Mouse (Mus musculus): ENCODE results near the gene Atp6v1a. TPM values are rescaled to one million over a fixed set of nuclear protein-coding genes. Genes with fewer than 3 reads are reported as not detected.
A peak's percentile ranks its signal among the peaks of the same experiment; 100 is the strongest.

Atp6v1a gene
- polyA plus RNA-seq, 1 experiment: 271 TPM

DNA sequence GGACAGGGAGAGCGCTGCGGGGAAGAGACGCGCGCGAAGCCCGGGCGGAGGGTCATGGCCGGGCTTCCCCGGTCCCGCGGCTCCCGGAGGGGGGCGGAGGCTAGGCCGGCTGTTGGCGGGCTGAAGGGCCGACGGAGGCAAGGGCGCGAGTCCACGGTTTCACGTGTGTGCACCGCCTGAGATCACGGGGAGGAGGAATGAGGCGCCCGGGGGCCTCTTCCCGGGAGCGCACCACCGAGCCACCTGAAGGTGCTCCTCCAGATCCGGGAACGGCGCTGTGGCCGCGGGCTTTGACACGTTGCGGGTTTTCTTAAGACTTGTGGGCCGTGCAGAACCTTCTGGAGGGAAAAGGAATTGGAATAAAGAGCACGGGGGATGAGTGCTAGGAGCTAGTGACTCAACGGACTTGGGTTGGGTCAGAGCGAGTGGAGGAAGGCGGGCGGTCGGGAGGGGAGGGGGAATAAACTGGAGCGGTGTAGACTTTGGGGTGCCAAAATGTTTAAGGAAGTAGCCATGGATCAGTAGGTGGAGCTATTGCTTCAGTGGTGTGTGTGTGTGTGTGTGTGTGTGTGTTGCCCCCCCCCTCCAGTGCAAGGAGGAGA lies 782 bp upstream of the Atp6v1a start:
- Histone ChIP-seq H3K27ac (ENCODE audit: insufficient read depth, low read depth, low read length) (peak overlapping the region; percentile 95), H3K4me1 (ENCODE audit: control insufficient read depth, insufficient read depth, low read length) (peaks cover 2% of the 10 kb centered on the region; the same call in 1 of the 2 replicates), H3K4me3 (ENCODE audit: insufficient read depth, low read length) (peak overlapping the region; percentile 91)
- TF ChIP-seq POLR2A (IDR thresholded peaks at IDR 0.05; ENCODE audit: borderline replicate concordance, low read depth, low read length): no peak

DNA sequence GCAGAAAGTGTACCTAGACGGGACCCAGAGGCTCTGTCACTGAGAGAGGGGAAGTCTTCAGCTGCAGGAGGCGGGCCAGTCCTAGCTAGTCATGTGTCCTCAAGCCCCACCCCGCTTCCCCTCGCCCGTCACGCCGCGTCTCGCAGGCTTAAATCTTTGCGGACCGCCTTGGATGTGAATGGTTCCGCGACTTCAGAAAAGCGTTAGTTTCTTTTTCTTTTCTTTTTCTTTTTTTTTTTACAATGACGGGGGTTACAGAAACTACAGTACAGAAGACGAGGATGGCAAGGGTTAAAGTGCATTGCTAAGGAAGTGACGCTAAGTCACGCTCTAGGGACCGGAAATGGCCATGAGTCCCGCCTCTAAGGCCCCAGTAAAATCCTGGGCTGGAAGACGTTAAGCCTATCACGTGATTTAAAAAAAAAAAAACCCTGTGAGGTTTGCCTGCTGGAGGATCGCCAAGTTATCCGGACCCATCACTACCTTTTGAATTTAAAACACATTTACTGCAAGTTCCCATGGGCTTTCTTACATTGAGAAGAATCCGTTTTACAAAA lies 448 bp downstream of the Atp6v1a start:
- H3K4me3 ChIP-seq (ENCODE audit: insufficient read depth, low read length): peak overlapping the region; percentile 89
- H3K4me1 ChIP-seq (ENCODE audit: control insufficient read depth, insufficient read depth, low read length): peaks cover 7% of the 10 kb centered on the region; the same call in 1 of the 2 replicates

DNA sequence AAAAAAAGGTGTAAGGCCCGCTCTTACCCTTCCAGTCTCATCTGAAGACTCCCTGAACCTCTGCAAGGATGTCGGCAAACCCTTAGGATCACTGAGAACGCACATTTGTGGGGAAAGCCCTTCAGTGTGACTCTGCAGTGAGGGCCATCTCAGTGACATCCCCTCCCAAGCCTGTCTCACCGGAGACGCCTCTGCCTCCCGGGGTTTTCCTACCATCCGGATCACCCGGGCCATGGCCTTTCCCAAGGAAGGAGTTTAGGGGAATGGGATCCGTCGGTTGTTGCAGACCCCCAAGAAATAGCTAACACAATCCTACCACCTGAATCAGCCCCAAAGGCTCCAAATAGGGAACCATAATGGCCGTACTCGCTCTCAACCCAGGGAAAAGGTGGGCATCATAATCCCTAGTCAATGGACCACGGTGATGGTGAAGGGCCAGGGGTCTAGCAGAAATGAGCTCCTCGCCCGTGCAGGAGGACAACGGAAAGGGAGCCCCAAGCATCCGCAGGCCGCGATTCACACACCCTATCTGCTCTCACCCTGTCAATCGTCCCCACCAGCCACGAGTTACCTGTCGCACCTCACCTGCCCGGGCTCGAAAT lies 1.0 kb downstream of the Atp6v1a start:
- H3K4me1 ChIP-seq (ENCODE audit: control insufficient read depth, insufficient read depth, low read length): peaks cover 9% of the 10 kb centered on the region
- peak overlapping the region; percentile 100 for H3K27ac ChIP-seq (ENCODE audit: insufficient read depth, low read depth, low read length)
- TF ChIP-seq POLR2A (IDR thresholded peaks at IDR 0.05; ENCODE audit: borderline replicate concordance, low read depth, low read length): no peak
- TF ChIP-seq CTCF (IDR thresholded peaks at IDR 0.05; ENCODE audit: low read depth, low read length): peak; percentile 12; the same call in 1 of the 2 replicates
- H3K4me3 ChIP-seq (ENCODE audit: insufficient read depth, low read length): peak overlapping the region; percentile 89

More for the DNA sequence above, 448 bp downstream of the Atp6v1a start:
- H3K27ac ChIP-seq (ENCODE audit: insufficient read depth, low read depth, low read length): peak overlapping the region; percentile 100
- TF ChIP-seq CTCF (IDR thresholded peaks at IDR 0.05; ENCODE audit: low read depth, low read length) (no peak), POLR2A (IDR thresholded peaks at IDR 0.05; ENCODE audit: borderline replicate concordance, low read depth, low read length) (no peak)

DNA sequence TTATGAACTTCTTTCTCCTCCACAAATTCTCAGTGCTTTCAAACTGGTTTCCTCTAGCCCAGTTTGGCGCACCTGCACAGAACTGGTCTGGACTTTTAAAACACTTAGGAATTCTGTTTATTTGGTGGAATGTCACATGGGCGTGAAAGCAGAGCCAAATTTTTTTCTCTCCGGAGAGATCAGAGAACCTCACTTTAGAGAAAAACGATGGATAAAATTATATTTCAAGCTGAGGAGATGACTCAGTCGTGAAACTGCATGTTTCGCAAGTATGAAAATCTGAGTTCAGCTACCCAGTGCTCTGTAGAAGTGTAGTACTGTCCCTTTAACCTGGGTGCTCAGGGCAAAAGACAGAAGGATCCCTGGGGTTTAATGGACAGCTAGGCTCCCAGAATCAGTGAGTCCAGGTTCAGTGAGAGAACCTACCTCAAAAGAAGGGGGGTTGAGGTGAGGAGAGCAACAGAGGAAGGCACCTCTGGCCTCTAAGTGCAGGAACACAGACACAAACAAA lies 2.9 kb downstream of the Atp6v1a start:
- peak overlapping the region; percentile 100 for H3K27ac ChIP-seq (ENCODE audit: insufficient read depth, low read depth, low read length)
- H3K4me1 ChIP-seq (ENCODE audit: control insufficient read depth, insufficient read depth, low read length): peaks cover 15% of the 10 kb centered on the region
- TF ChIP-seq POLR2A (IDR thresholded peaks at IDR 0.05; ENCODE audit: borderline replicate concordance, low read depth, low read length) (no peak), CTCF (IDR thresholded peaks at IDR 0.05; ENCODE audit: low read depth, low read length) (no peak)
- H3K4me3 ChIP-seq (ENCODE audit: insufficient read depth, low read length): peak overlapping the region; percentile 89

DNA sequence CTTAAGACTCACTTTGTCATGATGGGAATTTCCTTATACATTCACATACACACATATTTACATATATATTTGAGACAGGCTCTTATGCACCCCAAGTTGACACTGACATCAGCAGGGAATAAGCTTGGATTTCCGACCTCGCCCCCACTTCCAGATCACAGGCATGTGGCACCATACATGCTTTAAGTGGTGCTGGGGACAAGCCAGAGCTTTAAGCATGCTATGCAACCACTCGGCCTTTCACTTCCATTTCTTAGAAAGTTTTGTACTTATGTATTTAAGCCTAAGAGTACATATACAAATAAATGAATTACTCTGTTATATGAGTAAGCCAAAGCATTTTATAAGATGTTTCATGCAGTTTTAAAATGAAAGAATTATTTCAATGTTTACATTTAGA lies 6.3 kb downstream of the Atp6v1a start:
- H3K4me1 ChIP-seq (ENCODE audit: control insufficient read depth, insufficient read depth, low read length): peaks cover 24% of the 10 kb centered on the region
- no peak overlapping the region for H3K27ac ChIP-seq (ENCODE audit: insufficient read depth, low read depth, low read length)
- H3K4me3 ChIP-seq (ENCODE audit: insufficient read depth, low read length): no peak overlapping the region
- TF ChIP-seq POLR2A (IDR thresholded peaks at IDR 0.05; ENCODE audit: borderline replicate concordance, low read depth, low read length): no peak
- no peak for TF ChIP-seq CTCF (IDR thresholded peaks at IDR 0.05; ENCODE audit: low read depth, low read length)

DNA sequence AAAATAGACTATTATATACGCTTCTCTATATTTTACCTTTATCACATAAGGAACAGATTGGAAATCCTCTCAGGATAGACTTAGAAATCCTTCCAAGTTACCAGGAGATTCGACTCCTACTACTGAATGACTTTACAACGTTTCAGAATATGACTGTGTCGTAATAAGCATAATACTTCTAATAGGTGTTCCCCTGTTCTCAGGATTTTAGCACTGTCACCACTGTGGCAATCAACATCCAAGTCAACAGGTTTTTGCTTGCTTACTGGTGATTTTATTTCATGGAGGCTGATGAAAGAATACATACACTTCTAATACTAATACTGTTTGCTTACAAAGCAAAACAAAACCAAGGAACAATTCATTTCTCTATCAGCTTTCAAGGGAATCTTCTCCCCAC lies 7.2 kb downstream of the Atp6v1a start:
- TF ChIP-seq POLR2A (IDR thresholded peaks at IDR 0.05; ENCODE audit: borderline replicate concordance, low read depth, low read length): no peak
- TF ChIP-seq CTCF (IDR thresholded peaks at IDR 0.05; ENCODE audit: low read depth, low read length): no peak
- no peak overlapping the region for H3K4me3 ChIP-seq (ENCODE audit: insufficient read depth, low read length)
- no peak overlapping the region for H3K27ac ChIP-seq (ENCODE audit: insufficient read depth, low read depth, low read length)
- H3K4me1 ChIP-seq (ENCODE audit: control insufficient read depth, insufficient read depth, low read length): peaks cover 28% of the 10 kb centered on the region

DNA sequence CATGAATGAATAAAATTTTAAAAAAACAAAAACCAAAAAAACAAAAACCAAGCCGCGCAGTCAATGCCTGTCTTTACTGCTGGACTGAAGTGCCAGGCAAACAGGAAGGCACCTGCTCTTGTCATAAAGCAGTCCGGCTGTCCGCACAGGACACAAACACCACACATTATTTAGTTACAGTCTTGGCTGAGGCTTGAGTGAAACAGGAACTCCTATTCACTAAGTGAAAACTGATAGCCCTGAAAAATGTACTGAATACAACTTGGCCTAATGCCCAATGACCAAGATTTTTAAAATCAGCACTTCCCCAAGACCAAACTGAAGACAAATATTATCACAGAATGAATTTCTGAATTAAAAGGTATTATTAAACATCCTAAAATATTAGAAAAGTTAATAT lies 13.1 kb downstream of the Atp6v1a start:
- no peak for TF ChIP-seq POLR2A (IDR thresholded peaks at IDR 0.05; ENCODE audit: borderline replicate concordance, low read depth, low read length)
- no peak for TF ChIP-seq CTCF (IDR thresholded peaks at IDR 0.05; ENCODE audit: low read depth, low read length)
- Histone ChIP-seq H3K4me1 (ENCODE audit: control insufficient read depth, insufficient read depth, low read length) (peaks cover 46% of the 10 kb centered on the region), H3K27ac (ENCODE audit: insufficient read depth, low read depth, low read length) (peak overlapping the region; percentile 84), H3K4me3 (ENCODE audit: insufficient read depth, low read length) (peak overlapping the region; percentile 24; the same call in 1 of the 2 replicates)

DNA sequence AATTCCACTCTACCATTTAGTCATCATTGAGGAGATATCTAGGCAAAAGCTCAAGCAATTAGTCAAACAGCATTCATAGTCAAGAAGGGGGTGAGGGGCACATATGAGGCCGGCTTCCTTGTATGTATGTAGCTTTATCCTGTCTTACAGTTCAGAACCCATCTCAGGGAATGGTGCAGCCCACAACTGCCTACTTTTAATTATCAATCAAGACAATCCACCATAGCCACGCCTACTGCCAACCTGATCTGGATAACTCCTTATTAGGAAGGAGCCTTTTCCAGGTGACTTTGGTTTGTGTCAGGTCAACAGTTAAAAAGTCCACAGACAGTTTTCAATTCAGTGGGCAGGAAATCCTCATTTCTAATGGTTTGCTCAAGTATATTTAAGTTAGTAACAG lies 14.1 kb downstream of the Atp6v1a start:
- Histone ChIP-seq H3K27ac (ENCODE audit: insufficient read depth, low read depth, low read length) (peak overlapping the region; percentile 84), H3K4me3 (ENCODE audit: insufficient read depth, low read length) (no peak overlapping the region), H3K4me1 (ENCODE audit: control insufficient read depth, insufficient read depth, low read length) (peaks cover 48% of the 10 kb centered on the region)
- TF ChIP-seq POLR2A (IDR thresholded peaks at IDR 0.05; ENCODE audit: borderline replicate concordance, low read depth, low read length): no peak
- no peak for TF ChIP-seq CTCF (IDR thresholded peaks at IDR 0.05; ENCODE audit: low read depth, low read length)

DNA sequence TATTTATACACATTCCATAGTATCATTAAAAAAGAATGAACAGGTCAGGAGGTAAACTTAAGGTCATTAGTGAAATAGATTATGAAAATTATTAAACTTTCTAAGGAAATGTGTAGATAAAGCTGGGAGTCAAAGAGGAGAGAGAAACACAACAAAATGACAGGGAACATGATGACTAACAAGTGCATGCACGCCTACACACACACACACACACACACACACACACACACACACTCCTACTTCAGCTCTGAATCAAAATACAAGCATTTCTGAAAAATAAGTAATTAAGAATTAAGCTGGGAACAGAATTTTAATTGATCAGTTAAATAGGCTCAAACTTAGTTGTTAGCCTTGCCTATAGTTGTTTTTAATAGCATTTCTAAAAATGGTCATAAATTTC lies 14.8 kb downstream of the Atp6v1a start:
- Histone ChIP-seq H3K4me1 (ENCODE audit: control insufficient read depth, insufficient read depth, low read length) (peaks cover 48% of the 10 kb centered on the region), H3K27ac (ENCODE audit: insufficient read depth, low read depth, low read length) (peak overlapping the region; percentile 99), H3K4me3 (ENCODE audit: insufficient read depth, low read length) (no peak overlapping the region)
- TF ChIP-seq CTCF (IDR thresholded peaks at IDR 0.05; ENCODE audit: low read depth, low read length) (no peak), POLR2A (IDR thresholded peaks at IDR 0.05; ENCODE audit: borderline replicate concordance, low read depth, low read length) (no peak)

DNA sequence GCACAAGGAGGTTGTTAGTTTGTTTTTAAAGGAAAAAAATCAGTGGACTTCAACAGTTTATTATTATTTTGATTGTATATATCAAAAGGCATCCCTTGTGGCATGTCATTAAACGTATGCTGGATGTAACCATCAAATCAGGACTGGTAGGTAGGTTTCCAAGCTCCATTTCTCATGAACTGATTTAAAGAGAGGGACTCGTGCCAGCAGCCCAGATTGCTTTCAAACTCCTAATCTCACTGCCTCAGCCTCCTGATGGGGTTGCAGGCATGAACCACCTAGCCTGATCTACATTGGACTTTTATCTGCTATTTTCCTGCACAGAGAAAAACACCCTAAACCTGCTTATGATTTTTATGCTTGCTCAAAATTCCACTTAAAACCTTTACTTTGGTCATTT lies 15.7 kb downstream of the Atp6v1a start:
- H3K27ac ChIP-seq (ENCODE audit: insufficient read depth, low read depth, low read length): peak overlapping the region; percentile 99
- H3K4me3 ChIP-seq (ENCODE audit: insufficient read depth, low read length): no peak overlapping the region
- no peak for TF ChIP-seq CTCF (IDR thresholded peaks at IDR 0.05; ENCODE audit: low read depth, low read length)
- TF ChIP-seq POLR2A (IDR thresholded peaks at IDR 0.05; ENCODE audit: borderline replicate concordance, low read depth, low read length): no peak
- H3K4me1 ChIP-seq (ENCODE audit: control insufficient read depth, insufficient read depth, low read length): peaks cover 54% of the 10 kb centered on the region
